Mouse (Mus musculus): Measurements from ENCODE around the gene Rad23b.

GRCm38 (mm10) chr4:55355845-55356244 is 6.0 kb downstream of the Rad23b start:
- TF ChIP-seq POLR2A (IDR thresholded peaks at IDR 0.05; ENCODE audit: borderline replicate concordance, extremely low read depth, low read depth, low read length) = no peak
- no peak for TF ChIP-seq CTCF (IDR thresholded peaks at IDR 0.05; ENCODE audit: insufficient read depth, low read length)

Data from lung, adult 2 months (tissue).